Mouse (Mus musculus) liver, embryonic 14.5 days (tissue): ENCODE data around the gene Gm17542.

Experiments used
- CTCF ChIP-seq: IDR thresholded peaks from 2 replicates; pipeline ENCODE4 v1.5.1; 2016; ENCODE audit warnings: antibody characterized with exemption, low read depth, control low read depth
- EP300 ChIP-seq: IDR thresholded peaks from 2 replicates; pipeline ENCODE4 v1.6.1; 2016; ENCODE audit warnings: antibody characterized with exemption, low read depth

- no peak for TF ChIP-seq CTCF
- TF ChIP-seq EP300 = no peak
These were observed 9.0 kb downstream of the Gm17542 start for GRCm38 (mm10) chr10:58709021-58709420.
